Mouse (Mus musculus) forelimb bud, embryonic 11.5 days (tissue): ENCODE measurements around the gene Cep83.
A peak's percentile ranks its signal among the peaks of the same experiment; 100 is the strongest.
"Not testable (repeated sequence)": the region's sequence is repeated elsewhere in the genome, so short reads cannot be mapped to it uniquely, and the experiment has no call there.

Experiments
- DNase-seq: peaks from one replicate; pipeline ENCODE4 v3.0.0-alpha.2; 2012; ENCODE audit warnings: low read depth, low spot score

Gene Cep83

DNA sequence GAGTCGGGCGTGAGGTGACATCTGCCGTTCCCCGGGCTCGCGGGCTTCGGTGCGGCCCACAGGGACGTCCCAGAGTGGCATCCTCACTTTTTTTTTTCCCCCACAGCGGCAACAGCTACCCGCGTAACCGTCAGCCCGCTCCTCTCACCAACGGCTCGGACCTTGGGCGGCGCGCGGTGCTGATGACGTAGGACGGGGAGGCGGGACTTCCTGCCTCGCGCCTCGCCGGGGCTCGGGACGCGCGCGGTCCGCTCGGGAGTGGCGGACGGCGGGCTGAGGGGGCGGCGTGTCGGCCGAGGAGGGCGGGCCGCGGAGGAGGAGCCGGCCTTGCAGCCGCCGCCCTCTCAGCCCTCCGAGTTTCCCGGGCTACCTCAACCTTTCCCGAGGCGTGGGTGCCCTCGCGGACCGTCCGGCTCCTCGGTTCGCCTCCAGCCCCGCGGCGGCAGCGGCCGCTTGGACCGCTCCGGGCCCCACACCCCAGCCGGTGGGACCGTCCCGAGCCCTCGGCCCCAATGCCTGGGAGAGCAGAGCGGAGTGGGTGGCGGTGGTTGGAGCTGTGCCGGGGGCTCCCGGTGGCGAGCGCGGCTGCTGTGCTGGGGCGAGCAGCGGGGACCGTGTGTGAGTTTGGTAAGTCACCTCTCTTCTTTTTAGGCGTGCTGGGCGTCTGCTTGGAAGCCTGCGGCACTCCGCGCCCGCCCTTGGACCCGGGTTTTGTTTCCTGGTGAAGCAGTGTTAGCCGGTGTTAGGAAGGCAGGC lies at the start of gene Cep83:
TSS of gene Cep83 (plus strand) at position 235 of the 756 bp plus-strand sequence.
- peak; percentile 83 for DNase-seq

DNA sequence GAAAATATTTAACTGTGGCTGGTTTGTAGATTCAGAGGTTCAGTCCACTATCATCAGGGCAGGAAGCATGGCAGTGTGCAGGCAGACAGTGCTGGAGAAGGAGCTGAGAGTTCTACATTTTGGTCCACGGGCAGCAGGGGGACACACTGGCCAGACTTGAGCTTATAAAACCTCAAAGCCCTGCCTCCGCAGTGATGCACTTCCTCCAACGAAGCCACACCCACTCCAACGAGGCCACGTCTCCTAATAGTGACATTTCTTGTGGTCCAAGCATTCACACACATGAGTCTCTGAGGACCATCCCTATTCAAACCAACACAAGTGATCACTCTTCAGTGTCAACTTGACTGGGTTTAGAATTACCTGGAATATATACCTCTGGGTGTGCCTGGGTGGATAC lies 49.2 kb upstream of the Cep83 start:
- DNase-seq, result no peak

DNA sequence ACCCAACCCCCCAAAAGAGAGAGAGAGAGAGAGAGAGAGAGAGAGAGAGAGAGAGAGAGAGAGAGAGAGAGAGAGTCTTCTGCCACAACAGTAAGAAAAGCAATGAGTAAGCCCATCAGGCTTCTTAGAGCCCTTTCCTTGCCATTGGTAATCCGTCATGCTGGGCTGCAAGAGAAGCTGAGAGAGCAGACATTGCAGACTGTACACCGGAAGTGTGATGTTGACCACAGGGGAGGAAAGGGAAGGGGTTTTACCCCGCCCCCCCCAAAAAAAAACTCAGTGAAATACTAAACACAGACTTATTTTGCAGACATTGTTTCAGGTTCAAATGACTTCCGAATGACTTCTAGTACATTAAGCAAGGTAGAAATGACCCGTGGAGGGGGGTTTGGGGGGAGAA lies 48.4 kb upstream of the Cep83 start:
- DNase-seq, result no peak

DNA sequence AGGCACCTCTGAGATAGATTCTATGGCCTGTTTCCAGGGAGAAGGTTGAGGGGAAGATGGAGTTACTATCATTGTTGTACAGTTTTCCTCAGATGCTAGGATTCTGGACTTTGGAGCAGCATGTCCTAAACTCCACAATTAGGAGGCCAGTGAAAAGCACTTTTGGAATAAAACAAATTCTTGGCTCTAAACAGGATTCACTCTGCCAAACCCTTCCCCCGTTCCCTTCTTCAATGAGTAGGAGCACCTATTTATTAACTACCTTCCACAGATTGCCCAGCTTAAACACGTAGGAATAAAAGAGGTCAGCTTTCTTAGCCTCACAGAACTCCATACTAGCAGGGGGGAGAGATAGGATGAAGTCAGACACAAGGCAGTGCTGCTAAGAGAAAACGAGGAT lies 24.4 kb upstream of the Cep83 start:
- DNase-seq, result no peak

DNA sequence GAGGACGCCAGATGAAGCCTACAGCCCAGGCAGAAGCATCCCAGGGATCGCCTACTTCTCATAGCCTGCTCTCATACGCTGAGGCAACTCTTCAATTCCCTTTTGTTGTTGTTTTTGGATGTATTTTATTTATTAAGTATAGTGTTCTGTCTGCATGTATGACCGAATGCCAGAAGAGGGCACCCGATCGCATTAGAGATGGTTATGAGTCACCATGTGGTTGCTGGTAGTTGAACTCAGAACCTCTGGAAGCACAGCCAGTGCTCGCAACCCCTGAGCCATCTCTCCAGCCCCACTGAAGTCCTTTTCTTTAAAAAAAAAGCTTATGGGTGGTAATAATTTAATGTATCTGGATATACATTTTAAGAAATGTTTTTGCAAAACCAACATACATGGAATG lies 24.0 kb upstream of the Cep83 start:
- DNase-seq, result no peak

DNA sequence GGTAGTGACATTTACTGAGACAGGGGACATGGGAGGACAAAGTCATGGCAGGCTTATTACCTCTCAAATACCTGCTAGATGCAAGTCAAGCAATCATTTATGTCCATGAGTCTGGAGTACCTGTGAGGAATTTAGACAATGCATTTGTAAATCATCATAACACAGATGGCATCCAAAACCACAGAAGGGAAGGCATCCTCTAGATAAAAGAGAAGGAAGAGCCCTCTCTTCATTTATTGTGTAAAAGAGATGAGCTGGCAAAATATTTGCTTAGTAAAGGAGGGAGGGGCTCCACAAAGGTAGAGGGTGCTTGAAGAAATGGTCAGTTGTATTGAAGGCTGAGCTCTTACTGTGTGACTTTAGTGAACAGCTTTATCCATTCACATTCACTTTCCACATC lies 20.3 kb upstream of the Cep83 start:
- DNase-seq, result no peak

DNA sequence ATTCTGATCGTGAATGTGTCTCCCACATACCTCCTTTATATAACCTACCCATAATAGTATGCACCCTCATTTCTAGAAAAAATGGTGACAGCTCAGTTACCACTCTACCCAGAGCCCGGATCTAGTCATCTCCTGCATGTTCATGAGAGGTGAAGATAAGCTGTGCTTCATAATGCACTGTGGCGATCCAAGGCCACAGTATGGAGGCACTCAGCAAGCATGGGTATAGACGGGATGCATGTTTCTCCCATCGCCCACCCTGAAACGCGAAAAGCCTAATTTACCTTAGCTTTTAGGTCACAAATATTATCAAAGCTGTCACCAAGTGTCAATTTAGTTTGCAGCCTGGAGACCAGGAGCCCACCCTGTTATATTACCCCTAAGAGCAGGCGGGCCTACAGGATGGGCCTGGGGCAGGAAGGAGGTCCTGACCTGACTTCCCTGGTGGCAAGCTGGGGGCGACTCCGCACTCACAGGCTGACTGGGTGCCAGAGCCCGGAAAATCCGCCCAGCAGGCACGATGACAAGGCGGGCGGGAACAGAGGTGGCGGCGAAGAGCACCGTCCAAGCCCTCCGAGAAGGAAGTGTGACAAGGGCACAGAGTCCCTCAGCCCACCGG lies 544 bp upstream of the Cep83 start:
- DNase-seq, result peak; percentile 27

DNA sequence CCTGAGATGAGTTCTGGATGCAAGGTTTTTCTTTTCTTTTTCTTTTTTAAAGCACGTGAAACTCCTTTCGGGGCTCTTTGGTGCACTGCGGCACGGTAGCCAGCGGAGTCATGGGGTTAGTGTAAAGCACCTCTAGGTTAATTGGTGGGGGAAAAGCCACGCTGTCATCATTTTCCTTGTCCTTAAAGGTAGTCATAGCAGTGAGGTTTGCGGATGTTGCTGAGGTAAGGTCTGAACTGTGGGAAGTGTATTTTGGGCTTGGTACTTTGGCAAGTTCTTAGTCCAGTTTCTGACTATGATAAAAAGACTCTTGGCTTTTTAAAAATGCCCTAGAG lies 689 bp downstream of the Cep83 start:
- no peak for DNase-seq

DNA sequence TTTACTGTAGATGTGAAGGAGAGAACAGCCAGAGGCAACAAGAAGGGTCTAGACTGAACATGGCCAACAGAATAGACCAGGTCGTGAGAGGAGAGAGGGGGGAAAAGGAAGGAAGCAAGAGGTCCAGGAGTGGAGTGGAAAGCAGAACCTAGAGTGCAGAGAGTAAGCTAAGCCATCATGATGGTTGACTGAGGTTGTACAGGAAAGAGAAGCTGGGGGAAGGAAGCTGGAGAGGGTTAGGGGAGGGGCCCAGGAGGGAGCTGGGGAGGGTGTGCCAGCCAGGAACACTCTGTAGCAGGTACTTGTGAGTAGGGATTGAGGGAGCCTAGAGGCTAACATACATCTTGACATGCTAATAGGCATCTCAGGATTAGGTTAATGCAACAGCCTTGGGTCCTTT lies 1.9 kb downstream of the Cep83 start:
- no peak for DNase-seq

DNA sequence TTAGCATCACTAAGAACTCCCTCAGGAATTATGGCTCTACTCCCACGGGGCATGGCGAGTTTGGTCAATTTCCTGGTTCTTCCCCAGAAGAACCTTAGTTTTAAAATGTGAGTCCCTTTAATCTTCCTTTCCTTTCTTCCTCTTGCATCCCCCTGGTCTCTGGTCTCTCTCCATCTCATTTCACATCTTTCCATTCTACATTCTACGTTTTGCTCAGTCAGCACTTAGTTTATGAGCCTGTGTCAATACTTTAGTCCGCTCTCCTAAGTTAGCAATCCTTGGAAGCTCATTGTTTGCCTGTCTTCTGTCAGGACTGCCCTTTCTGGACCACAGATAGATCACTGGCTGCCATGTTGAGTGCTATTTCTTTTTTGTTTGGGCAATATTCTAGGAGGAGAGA lies 3.7 kb downstream of the Cep83 start:
- no peak for DNase-seq

DNA sequence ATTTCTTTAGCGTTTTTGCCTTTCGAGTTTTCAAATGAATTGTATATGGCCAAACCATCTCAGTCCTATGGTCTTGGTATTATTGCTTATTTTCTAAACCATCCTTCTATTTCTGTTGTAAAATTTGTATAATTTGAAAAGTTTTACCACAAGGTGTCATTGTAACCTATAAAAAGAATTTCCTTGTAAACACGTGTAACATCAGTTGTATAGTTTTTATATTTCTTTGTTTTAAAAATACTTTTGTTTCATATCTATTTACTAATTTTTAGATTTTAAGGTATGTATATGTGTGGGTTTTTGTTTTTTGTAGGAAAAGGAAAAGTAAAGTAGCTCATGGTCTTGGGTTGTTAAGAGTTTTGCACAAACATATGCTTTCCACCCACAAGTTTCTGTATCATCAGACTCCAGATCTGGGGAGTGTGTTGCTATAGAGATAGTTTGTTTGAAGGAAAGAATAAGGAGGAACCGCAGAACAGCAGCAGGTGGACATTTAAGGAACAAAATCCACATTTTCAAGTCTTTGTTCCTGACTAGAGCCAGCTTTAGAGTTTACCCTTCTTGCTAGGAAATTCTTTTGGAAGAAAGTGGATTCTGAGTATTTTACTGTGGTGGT lies 17.3 kb downstream of the Cep83 start:
- DNase-seq, result no peak

DNA sequence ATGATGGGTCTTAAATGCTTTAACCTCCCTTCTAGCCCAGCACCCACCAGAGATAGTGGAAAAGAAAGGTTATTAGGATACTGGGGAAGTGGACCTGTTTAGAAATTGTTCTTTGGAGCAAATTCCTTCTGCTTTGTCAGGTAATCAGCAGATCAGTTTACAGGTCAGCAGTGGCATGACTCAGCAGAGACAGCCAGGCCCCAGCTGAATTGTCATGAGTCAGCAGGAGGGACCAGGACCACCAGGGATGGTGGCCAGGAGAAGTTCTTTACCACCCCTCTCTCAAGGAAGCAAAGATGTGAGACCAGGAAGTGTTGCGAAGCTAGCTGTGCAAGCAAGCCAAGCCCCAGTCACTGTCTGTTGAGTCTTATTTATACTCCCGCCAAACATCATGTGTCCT lies 18.2 kb downstream of the Cep83 start:
- DNase-seq, result no peak

DNA sequence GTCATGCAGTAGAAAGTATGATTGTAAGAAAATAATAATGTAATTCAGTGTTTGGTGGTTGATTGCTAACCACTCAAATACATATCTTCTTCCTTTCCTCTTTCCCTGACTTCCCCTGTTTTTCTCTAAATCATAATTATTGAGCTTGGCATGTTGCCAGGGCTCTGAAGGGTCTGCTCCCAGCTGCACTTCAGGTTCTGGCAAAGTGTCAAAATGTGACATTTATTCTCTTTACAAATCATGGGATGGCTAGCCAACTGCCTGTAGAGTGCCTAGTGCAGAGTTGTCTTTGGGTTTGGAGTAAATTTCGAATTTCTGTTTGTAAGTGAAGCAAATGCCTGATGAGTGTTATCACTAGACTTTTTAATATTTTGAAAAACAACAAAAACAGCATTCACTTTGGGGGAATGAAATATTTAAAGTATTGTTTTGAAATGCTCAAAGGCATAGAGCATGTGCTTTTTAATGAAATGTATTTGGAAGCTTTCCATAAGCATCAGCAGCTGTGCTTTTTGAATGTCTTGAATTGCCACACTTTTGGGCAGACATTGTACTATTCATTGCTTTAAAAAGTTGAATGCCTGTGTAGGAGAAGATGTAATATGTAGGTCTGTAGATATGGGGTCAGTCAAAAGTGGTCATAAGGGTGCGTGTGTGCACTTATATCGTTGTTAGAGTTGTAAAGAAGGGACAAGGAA lies 21.3 kb downstream of the Cep83 start:
- no peak for DNase-seq

DNA sequence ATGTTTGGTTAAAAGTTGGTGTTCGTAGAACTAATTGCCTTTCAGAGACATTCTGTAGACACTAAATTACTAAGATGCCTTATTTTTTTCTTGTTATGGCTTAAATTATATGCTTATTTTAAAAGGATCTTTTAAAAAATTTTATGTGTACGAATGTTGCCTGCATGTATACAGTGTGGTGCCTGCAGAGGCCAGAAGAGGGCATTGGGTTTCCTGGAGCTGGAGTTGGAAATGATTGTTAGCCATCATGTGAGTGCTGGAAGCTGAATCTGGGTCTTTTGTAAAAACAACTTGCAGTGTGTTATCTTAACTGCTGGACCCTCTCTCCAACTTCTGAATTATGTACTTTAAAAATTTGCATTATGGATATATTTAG lies 21.9 kb downstream of the Cep83 start:
- no peak for DNase-seq

DNA sequence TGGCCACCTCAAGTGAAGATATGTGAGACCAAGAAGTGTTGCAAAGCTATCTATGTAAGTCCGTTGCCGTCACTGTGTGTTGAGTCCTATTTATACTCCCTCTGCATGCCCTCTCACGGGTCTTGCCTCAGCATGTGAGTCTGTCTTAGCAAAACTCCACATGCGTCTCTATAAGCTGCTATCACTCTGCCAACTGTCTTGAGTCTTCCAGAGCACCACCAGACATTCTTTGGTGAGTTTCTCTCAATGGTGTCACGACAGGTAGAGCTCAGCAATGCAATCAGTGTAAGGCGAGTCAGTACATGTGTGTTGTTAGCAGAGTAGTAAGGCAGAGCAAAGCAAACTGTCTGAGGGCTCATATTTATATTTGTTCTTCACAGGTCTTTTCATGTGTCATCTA lies 31.8 kb downstream of the Cep83 start:
- DNase-seq, result no peak

DNA sequence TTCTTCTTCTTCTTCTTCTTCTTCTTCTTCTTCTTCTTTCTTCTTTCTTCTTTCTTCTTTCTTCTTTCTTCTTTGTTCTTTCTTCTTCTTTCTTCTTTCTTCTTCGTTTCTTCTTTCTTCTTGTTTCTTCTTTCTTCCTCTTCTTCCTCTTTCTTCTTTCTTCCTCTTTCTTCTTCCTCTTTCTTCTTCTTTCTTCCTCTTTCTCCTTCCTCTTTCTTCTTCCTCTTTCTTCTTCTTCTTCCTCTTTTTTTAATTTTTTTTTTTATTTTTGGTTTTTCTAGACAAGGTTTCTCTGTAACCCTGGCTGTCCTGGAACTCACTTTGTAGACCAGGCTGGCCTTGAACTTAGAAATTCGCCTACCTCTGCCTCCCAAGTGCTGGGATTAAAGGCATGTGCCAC lies 39.6 kb downstream of the Cep83 start:
- DNase-seq, result not testable (repeated sequence)

DNA sequence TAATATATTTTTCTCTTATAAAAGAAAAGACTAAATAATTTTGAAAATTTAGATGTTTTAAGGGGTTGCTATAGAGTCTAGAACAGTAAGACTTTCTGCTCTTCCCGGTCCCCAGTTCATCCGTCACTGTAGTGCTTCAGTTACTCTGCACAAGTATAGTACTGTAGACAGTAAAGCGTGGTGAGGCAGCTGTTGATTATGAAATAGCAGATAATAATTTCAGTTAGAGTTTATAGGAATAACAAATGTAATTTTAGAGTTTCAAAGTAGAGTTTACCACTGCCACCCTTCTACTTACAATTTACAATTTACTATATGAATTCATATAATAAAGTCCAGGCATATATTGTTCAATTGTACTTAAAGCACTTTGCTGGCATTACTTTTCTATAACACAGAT lies 42.0 kb downstream of the Cep83 start:
- no peak for DNase-seq

DNA sequence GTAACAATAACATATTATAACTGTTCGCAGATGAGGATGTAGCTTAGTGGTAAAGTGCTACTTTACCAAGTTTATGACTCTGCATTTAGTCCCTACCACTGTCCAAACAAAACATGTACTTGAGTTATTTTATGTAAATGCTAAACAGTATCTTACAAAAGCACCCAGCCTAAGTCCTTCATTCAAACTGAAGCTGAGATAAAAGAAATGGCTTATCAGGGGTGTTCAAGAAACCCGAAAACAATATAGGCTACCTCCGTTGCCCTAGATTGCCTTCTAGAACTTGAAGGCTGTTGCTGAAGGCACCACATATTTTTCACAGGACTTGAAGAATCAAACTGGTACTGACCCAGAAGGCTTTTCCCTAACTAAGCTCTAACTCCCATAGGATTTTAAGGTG lies 46.4 kb downstream of the Cep83 start:
- DNase-seq, result no peak

DNA sequence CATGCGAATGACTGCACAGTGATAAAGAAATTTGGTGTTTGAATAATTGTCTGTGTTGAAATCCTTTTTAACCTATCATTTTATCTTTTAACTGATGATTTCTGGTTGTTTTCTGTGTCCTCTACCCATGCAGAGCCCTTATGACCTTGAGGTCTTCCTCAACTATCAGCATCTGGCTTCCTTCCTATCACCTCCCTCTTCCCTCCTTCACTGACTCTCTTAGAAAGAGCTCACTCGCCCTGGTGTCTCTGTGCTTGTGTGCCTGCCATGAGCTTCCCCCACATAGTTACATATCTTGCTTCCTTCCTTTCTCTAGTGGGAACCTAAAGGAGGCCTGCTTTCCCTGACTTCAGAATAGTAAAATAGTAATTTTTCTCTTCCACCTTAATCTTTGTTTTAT lies 51.8 kb downstream of the Cep83 start:
- DNase-seq, result no peak

DNA sequence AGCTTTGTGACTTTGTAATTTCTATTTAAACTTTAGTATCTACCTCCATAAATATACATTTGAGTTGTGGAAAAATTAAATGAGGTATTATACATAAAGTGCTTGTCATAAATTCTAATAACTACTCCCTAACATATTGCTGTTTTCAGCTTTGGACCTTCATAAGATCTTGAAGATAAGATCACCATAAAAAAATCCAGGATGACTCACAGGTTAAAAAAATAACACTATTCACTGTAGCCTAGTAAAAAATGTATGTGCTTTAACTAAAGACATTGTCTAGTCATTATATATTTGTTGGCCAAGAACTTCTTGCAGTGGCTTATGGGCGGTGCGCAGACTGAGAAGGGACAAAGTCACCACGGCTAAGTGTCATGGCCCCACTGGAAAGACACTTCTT lies 53.0 kb downstream of the Cep83 start:
- DNase-seq, result no peak

DNA sequence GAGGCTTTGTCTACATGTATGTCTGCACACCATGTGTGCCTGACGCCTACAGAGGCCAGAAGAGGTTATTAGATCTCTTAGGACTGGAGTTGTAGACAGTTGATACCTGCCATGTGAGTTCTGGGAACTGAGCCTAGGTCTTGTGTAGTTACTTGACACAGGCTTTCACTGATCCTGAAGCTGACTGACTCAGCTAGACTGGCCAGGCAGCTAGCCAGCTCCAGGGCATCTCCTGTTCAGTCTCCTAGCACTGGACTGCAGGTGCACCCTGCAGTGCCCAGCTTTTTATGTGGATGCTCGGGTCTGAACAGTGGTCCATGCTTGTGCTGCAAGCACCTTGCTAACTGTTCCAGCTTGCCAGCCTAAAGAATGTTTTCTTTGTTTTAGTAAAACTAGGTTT lies 58.6 kb downstream of the Cep83 start:
- no peak for DNase-seq

DNA sequence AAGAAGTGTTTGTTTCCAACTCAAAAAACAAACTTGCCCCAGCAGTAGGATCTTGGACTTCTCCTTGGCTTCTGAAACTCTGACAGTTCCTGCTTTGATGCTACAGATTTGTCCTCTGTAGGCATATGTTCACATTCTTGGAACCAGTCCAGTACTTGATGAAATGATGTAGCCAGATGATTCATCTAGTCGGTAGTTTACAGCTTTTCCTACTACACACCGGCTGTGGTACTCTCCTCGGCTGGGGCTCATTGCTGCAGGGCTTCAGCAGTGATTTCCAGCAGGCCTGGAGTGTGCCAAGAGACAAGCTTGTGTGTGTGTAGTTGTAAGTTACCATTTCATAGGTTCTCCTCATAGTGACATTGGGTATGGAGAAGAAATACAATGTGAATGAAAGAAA lies 83.0 kb downstream of the Cep83 start:
- no peak for DNase-seq

DNA sequence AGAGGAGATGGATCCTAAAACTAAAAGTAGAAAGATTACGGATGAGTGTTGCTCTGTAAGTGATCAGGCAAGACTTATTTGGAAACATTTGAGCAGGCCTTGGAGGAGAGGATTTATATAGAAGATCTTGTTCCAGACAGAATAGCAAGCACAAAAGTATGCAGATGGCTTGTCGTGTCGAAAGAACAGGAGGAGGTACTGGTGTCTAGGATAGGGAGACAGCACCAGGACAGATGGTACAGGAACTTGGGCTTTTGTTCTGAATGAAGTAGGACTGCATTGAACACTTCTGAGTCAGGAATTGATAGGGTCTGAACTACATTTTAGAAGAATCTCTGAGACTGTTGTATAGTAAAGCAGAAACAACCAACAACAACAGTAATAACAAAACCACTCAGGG lies 89.1 kb downstream of the Cep83 start:
- DNase-seq, result no peak
